Mouse (Mus musculus) C2C12 (cell line): ENCODE data around the gene Plekhm1. TPM values are rescaled to one million over a fixed set of nuclear protein-coding genes. Genes with fewer than 3 reads are reported as not detected.
"Not testable (repeated sequence)": the region's sequence is repeated elsewhere in the genome, so short reads cannot be mapped to it uniquely, and the experiment has no call there.

Source experiments
- H3K27me3 ChIP-seq: one replicate; pipeline ENCODE4 v1.6.1; 2011; ENCODE audit not compliant: control insufficient read depth, insufficient read depth, insufficient read length
- H3K36me3 ChIP-seq: one replicate; pipeline ENCODE4 v1.6.1; 2011; ENCODE audit not compliant: control insufficient read depth, insufficient read depth
- H3K4me3 ChIP-seq: one replicate; pipeline ENCODE4 v1.5.1; 2011; ENCODE audit warnings: mild to moderate bottlenecking, control low read depth; ENCODE audit not compliant: poor library complexity, insufficient read depth, severe bottlenecking
- H3K79me2 ChIP-seq: one replicate; pipeline ENCODE4 v1.6.1; 2011; ENCODE audit not compliant: control insufficient read depth, insufficient read depth
- H3K79me3 ChIP-seq: one replicate; pipeline ENCODE4 v1.6.1; 2011; ENCODE audit warnings: low read depth, control low read depth
- H3ac ChIP-seq: one replicate; pipeline ENCODE3; 2011; ENCODE audit warnings: low read depth; ENCODE audit not compliant: control insufficient read depth, insufficient read length
- CEBPB ChIP-seq: IDR thresholded peaks from one replicate; pipeline ENCODE4 v1.6.1; 2011; ENCODE audit warnings: low read depth, mild to moderate bottlenecking, control low read depth, moderate library complexity
- CTCF ChIP-seq: IDR thresholded peaks from one replicate; pipeline ENCODE4 v1.5.1; 2011; ENCODE audit not compliant: control insufficient read depth, insufficient read depth, insufficient read length
- FOSL1 ChIP-seq: IDR thresholded peaks from one replicate; pipeline ENCODE4 v1.8.0; 2011; ENCODE audit warnings: mild to moderate bottlenecking, low read length; ENCODE audit not compliant: poor library complexity, insufficient read depth, severe bottlenecking
- MAX ChIP-seq: IDR thresholded peaks from one replicate; pipeline ENCODE4 v1.6.1; 2011; ENCODE audit warnings: mild to moderate bottlenecking, control low read depth
- MYOD1 ChIP-seq: IDR thresholded peaks from one replicate; pipeline ENCODE4 v1.6.1; 2011; ENCODE audit warnings: low read depth; ENCODE audit not compliant: control insufficient read depth, insufficient read length
- MYOG ChIP-seq: IDR thresholded peaks from one replicate; pipeline ENCODE4 v1.6.1; 2011; ENCODE audit not compliant: control insufficient read depth, insufficient read length; ENCODE audit errors: extremely low read depth
- USF1 ChIP-seq: IDR thresholded peaks from one replicate; pipeline ENCODE4 v1.6.1; 2011; ENCODE audit warnings: low read depth, mild to moderate bottlenecking, control low read depth, moderate library complexity
- long read RNA-seq, 2 experiments: library from polyadenylated mRNA; unstranded; transcript quantifications; one replicate each; pipeline ENCODE4 v2.0.0; 2019 to 2020
- polyA plus RNA-seq: library from polyadenylated mRNA; unstranded; fragments of >200 nt; fragmentation: generic; extraction: Trizol; gene quantifications from one replicate; pipeline ENCODE4 v1.2.1, GENCODE M21; 2012; ENCODE audit warnings: missing spikeins

The Plekhm1 gene
- polyA plus RNA-seq: 7.1 TPM
- long read RNA-seq, experiment 1, full-length matches to known transcripts: 1 of 4 reads
- long read RNA-seq, experiment 1, partial matches to known transcripts: 1 of 4 reads
- long read RNA-seq, experiment 1, other reads (novel, unspliced or antisense): 2 of 4 reads
- long read RNA-seq, experiment 2, full-length matches to known transcripts: 10 of 25 reads
- long read RNA-seq, experiment 2, partial matches to known transcripts: 14 of 25 reads
- long read RNA-seq, experiment 2, other reads (novel, unspliced or antisense): 1 of 25 reads

DNA sequence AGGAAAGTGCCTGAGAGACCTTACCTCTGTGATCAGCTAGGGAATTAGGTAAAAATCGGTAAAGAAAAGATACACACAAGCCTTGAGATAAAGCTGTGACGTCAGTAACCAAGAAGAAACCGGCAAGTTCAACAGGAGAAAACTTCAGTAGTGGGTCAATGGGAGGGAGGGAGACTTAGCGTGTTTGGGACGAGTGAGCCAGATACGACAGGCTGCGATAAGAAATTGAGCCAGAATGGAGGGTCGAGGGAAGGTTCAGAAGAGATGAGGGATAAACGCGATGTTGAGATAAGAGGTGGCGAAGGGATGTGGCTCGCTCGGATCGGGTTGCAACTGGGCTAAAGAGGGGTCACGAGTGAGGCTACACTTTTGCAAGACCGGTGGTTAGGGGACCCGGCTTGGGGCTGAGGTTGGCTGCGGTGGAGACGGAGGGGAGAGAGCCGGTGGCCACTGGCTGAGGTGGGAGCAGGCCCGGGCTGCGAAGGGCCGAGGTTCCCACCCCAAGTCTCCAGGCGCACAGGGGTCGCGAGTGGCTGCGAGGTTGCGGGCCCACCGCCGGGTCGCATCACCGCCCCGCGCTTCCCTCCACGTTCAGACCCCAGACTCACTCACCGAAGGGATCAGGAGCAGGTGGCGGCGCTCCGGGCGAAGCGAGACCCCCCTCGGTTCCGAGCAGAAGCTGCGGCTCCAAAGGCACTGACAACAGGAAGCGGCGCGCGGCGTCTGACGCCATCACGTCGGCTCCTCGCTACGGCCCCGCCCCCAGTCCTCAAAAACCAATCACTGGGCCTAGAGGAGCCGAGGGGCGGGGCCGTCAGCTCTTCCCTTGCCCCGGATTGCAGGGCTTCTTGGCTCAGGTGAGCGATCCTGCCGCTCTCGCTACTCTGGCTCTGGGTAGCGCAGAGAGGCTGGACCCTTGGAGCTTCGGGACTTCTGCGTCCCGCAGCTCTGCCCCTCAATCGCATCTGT lies at the start of gene Plekhm1:
Gene Plekhm1, minus strand, starts transcription at position 707 of the 969 bp plus-strand sequence.
- H3K36me3 ChIP-seq: peaks cover 5% of the 10 kb centered on the region
- H3K79me3 ChIP-seq: peaks cover 17% of the 10 kb centered on the region
- H3K27me3 ChIP-seq: peaks cover 4% of the 10 kb centered on the region
- H3K4me3 ChIP-seq: peak within 1 kb of the TSS; percentile 85
- H3ac ChIP-seq: peak within 1 kb of the TSS; percentile 65
- H3K79me2 ChIP-seq: peaks cover 36% of the 10 kb centered on the region
- TF ChIP-seq FOSL1 (no peak), CTCF (no peak), MYOD1 (no peak), MYOG (no peak), USF1 (no peak), MAX (no peak), CEBPB (no peak)

GRCm38 (mm10) chr11:103451105-103451504 lies 38.6 kb upstream of the Plekhm1 start:
- H3K27me3 ChIP-seq: peaks cover 34% of the 10 kb centered on the region
- H3K79me2 ChIP-seq, H3ac ChIP-seq, H3K36me3 ChIP-seq, H3K79me3 ChIP-seq, H3K4me3 ChIP-seq: not testable (repeated sequence)

- not testable (repeated sequence) for H3K79me2 ChIP-seq, H3K79me3 ChIP-seq, H3K36me3 ChIP-seq, H3ac ChIP-seq, H3K4me3 ChIP-seq
- peaks cover 28% of the 10 kb centered on the region for H3K27me3 ChIP-seq
Measured at GRCm38 (mm10) chr11:103449721-103450120, 37.2 kb upstream of the Plekhm1 start.

DNA sequence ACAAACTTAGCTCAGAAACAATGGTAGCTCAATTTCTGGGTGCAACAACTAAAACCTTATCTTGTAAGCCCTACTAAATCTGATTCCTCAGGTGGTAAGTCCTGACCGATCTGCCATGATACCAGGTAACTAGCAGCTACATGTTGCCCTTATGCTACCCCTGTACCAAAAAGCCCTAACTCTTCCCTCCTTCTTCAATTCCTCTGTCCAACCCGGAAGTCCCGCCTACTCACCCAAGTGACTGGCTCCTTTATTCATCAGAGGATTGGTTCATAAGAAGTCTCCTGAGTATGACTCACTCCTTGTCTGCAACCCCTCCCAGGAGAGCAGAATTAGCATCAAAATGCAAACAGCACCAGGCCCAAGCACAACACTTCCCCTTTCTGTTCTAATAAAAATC lies 31.2 kb upstream of the Plekhm1 start:
- TF ChIP-seq FOSL1 (no peak), CTCF (no peak), MYOD1 (no peak), MAX (no peak), USF1 (no peak), MYOG (no peak), CEBPB (no peak)
- Histone ChIP-seq H3K79me3 (no peaks in the 10 kb centered on the region), H3K4me3 (no peak overlapping the region)

GRCm38 (mm10) chr11:103436282-103436681 lies 23.8 kb upstream of the Plekhm1 start:
- H3K36me3 ChIP-seq: no peaks in the 10 kb centered on the region
- no peak overlapping the region for H3ac ChIP-seq
- H3K79me3 ChIP-seq: no peaks in the 10 kb centered on the region
- no peaks in the 10 kb centered on the region for H3K79me2 ChIP-seq
- H3K27me3 ChIP-seq: peaks cover 88% of the 10 kb centered on the region
- no peak for TF ChIP-seq MYOD1
- no peak for TF ChIP-seq CTCF
- TF ChIP-seq MYOG: no peak
- TF ChIP-seq CEBPB: no peak
- TF ChIP-seq FOSL1: no peak
- TF ChIP-seq MAX: no peak
- no peak for TF ChIP-seq USF1
- no peak overlapping the region for H3K4me3 ChIP-seq

More for the DNA sequence above, 31.2 kb upstream of the Plekhm1 start:
- H3K79me2 ChIP-seq: no peaks in the 10 kb centered on the region
- no peak overlapping the region for H3ac ChIP-seq
- no peaks in the 10 kb centered on the region for H3K36me3 ChIP-seq
- peaks cover 29% of the 10 kb centered on the region for H3K27me3 ChIP-seq

- H3ac ChIP-seq: no peak overlapping the region
- peaks cover 35% of the 10 kb centered on the region for H3K27me3 ChIP-seq
- TF ChIP-seq CEBPB (no peak), MYOG (no peak), MYOD1 (no peak), USF1 (no peak), MAX (no peak), CTCF (no peak), FOSL1 (no peak)
- no peaks in the 10 kb centered on the region for H3K36me3 ChIP-seq
- H3K4me3 ChIP-seq: no peak overlapping the region
- no peaks in the 10 kb centered on the region for H3K79me3 ChIP-seq
- no peaks in the 10 kb centered on the region for H3K79me2 ChIP-seq
Measured at GRCm38 (mm10) chr11:103425031-103425430, 12.5 kb upstream of the Plekhm1 start.
